Mouse (Mus musculus) bone marrow, adult 2 months (tissue): ENCODE measurements around the gene Itgae.

Source experiments
- CTCF ChIP-seq: fragments of 200-500 bp; IDR thresholded peaks from 2 replicates; pipeline ENCODE4 v1.5.1; 2011; ENCODE audit warnings: low read length, control low read depth; ENCODE audit not compliant: control insufficient read depth, insufficient read depth
- POLR2A ChIP-seq: fragments of 200-500 bp; IDR thresholded peaks from 2 replicates; pipeline ENCODE4 v1.6.1; 2011; ENCODE audit warnings: low read depth, mild to moderate bottlenecking, control low read depth, low read length, borderline replicate concordance; ENCODE audit not compliant: control insufficient read depth

DNA sequence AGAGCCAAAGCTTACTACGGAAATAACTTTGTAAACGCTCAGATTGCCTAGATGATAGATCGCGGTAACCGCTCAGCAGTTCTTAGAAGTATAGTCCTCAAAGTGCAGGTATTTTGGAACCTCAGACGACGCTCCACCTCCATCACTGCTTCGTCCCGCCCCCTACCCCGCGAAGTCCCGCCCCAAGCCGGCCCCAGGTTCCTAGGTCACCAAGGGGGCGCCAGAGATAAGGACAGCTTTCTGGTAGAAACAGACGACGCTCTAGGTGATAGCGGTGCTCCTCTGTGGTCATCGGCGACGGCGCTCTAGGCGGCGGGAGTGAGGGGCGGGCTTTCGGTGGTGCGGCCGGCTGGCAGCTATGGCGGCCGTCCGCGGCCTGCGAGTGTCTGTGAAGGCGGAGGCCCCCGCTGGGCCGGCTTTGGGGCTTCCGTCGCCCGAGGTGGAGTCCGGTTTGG, 42.8 kb upstream of the Itgae start, which contains the start of gene Ncbp3:
- TF ChIP-seq POLR2A (peak; percentile 73; the same call in 1 of the 2 replicates), CTCF (peak; percentile 67; the same call in 1 of the 2 replicates)
